Mouse (Mus musculus): ENCODE data around the gene Miga2. TPM values are rescaled to one million over a fixed set of nuclear protein-coding genes. Genes with fewer than 3 reads are reported as not detected.

The Miga2 gene
- polyA plus RNA-seq, 1 experiment from 2014 or later: 32.6 TPM

DNA sequence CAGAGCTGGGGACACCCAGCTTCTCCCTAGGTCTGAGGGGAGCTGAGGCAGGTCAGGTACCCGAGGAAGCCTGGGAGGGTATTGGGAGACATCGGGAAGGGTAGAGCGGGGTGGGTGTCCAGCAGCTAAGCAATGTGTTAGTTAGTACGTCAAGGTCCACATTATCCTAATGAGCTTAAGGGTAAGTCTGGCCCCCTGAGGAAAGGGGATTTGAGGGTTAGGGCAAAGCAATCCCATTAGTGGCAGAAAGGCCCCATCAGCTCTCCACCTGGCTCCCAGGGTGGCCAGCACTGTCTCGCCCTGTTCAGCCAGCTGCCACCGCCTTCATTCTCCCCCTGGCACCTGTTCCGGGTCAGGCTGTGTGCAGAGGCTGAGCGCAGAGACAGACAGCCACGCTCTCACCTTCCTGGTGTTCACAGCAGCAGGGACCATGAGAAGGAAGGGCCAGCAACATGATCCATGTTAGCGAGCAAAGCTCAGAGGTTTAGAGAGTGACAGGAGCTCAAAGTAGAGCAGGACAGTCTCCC, 34.0 kb downstream of the Miga2 start:
- 84% methylated on average over 10 of the region's 10 CpGs for WGBS

DNA sequence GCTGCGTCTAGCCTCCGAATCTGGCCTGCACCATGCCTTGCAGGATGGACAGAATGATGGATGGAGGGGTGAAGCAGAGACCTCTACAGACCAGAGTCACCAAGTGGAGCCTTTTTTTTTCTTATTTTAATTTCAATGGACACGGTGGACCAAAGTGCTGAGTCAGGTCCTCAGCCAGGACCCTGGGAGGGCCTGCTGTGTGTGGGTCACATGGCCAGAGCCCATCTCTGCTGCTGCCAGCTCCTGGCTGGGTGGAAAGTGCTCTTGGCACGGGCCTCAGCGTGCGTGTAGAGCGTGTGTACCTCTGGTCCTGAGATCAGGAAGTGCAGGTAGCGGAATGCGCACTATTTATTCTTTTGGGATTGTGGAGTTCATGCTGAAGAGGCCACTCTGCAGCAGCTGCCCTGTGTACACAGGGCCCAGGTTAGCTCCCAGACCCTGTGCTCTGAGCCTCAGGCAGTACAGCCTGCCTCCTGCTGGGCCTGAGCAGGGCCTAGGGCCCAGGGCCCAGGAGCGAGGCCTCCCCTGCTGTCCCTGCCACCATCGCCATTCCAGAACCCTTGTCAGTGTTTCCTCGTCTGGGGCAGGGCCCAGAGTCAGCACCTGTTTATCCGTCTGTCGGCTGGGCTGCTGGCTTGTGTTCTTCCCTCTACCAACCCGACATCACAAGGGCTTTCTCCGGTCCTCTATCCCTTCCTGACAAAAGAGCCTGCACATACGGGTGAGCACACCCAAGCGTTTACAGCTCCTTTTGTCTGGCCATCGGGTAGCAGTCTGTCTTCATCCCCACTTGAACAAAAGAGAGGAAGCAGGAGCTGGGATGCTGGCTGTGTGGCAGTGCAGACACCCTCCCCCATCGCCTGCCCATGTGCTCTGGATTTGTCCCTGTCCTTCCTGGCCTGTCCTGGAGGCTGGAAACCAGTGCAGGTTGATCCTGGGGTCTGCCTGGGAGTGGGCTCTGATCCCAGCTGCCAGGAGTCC, 35.4 kb downstream of the Miga2 start:
- 60% methylated on average over 20 of the region's 20 CpGs for WGBS
- Histone ChIP-seq H3K36me3 (peaks cover 68% of the 10 kb centered on the region), H3K4me1 (replicated peaks) (peaks cover 12% of the 10 kb centered on the region), H3K4me3 (no peak overlapping the region), H3K27ac (peak overlapping the region; percentile 82), H3K4me2 (no peak overlapping the region), H3K9me3 (replicated peaks) (no peaks in the 10 kb centered on the region), H3K9ac (0 out of 2 replicates have a peak overlapping the region, but pooled peaks have one; percentile 32), H3K27me3 (no peaks in the 10 kb centered on the region)
- ATAC-seq (replicated peaks; ENCODE audit: insufficient number of reproducible peaks, insufficient read depth, low FRiP score, low read depth): peak; percentile 56

More for the DNA sequence above, 34.0 kb downstream of the Miga2 start:
- Histone ChIP-seq H3K4me1 (replicated peaks) (peaks cover 26% of the 10 kb centered on the region), H3K36me3 (peaks cover 57% of the 10 kb centered on the region; the same call in 1 of the 2 replicates), H3K27me3 (no peaks in the 10 kb centered on the region), H3K9ac (no peak overlapping the region), H3K4me3 (no peak overlapping the region), H3K9me3 (replicated peaks) (no peaks in the 10 kb centered on the region), H3K27ac (no peak overlapping the region), H3K4me2 (no peak overlapping the region)
- no peak for ATAC-seq (replicated peaks; ENCODE audit: insufficient number of reproducible peaks, insufficient read depth, low FRiP score, low read depth)

DNA sequence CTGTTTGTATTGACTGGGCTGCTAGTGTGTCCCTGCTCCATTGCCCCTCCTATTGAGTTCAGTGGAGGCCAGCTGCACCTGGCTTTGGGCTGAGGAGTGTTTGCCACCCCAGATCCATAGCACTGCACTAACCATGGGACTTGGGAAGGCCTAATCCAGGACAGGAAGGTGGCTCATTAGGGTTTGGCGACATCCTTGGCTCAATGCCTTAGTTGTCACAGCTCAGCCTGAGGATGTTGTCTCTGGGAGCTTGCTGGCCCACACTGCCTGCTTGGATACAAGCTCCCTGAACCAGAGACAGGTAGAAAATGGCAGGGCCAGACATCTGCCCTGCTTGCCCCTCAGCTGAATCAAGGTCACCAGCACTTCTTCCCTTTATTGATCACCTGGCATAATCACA, 37.5 kb downstream of the Miga2 start:
- Histone ChIP-seq H3K4me3 (no peak overlapping the region), H3K4me1 (replicated peaks) (peaks cover 12% of the 10 kb centered on the region), H3K4me2 (no peak overlapping the region), H3K27ac (no peak overlapping the region), H3K9me3 (replicated peaks) (no peaks in the 10 kb centered on the region), H3K36me3 (peaks cover 79% of the 10 kb centered on the region), H3K27me3 (no peaks in the 10 kb centered on the region), H3K9ac (no peak overlapping the region)
- no peak for ATAC-seq (replicated peaks; ENCODE audit: insufficient number of reproducible peaks, insufficient read depth, low FRiP score, low read depth)
- 57% methylated on average over 1 of the region's 1 CpGs for WGBS

DNA sequence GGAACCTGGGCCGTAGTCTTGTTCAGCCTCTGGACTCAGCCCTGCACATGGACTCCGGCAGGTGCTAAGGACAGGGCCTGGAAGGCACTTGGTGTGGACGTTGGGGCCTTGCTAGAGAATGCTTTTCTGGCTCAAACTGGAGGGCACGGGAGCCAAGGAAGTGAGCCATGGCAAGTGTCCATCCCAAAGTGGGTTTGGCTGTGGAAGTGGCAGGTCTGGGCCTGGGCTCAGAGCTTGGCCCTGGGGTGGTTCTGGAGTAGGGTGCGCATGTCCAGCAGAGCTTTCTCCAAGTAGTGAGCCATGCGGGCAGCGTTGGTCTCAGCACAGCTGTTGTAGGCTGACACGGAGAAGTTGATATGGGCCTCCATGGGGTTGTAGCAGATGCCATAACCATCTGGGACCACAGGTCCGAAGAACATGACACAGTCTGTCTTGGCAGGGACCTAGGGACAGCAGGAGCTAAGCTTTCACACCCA, 38.4 kb downstream of the Miga2 start:
- no peak overlapping the region for H3K4me2 ChIP-seq
- H3K27me3 ChIP-seq: no peaks in the 10 kb centered on the region
- H3K9ac ChIP-seq: no peak overlapping the region
- no peak overlapping the region for H3K4me3 ChIP-seq
- no peak for ATAC-seq (replicated peaks; ENCODE audit: insufficient number of reproducible peaks, insufficient read depth, low FRiP score, low read depth)
- H3K27ac ChIP-seq: no peak overlapping the region
- peaks cover 12% of the 10 kb centered on the region for H3K4me1 ChIP-seq (replicated peaks)
- peaks cover 73% of the 10 kb centered on the region for H3K36me3 ChIP-seq
- WGBS: 88% methylated on average over 9 of the region's 9 CpGs
- no peaks in the 10 kb centered on the region for H3K9me3 ChIP-seq (replicated peaks)

DNA sequence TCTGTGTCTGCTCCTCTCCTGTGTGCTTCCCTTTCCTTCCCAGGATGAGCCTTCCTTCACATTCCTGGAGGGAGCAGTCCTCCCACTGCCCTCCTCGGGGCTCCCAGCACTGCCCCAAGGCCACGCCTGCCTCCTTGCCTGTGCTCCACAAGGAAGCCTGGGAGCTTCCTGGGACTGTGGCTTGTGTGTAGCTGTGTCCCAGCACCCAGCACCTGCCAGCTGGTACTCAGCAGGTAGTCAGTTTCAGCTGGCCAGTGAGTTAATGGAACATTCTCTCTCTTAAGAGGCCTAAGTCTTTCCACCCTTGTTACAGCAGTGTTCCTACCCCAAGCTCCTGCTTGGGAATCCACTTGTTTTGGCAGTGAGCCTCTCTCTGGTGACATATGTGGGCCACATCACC, 38.8 kb downstream of the Miga2 start:
- H3K9me3 ChIP-seq (replicated peaks): no peaks in the 10 kb centered on the region
- H3K4me2 ChIP-seq: no peak overlapping the region
- ATAC-seq (replicated peaks; ENCODE audit: insufficient number of reproducible peaks, insufficient read depth, low FRiP score, low read depth): no peak
- H3K27me3 ChIP-seq: no peaks in the 10 kb centered on the region
- H3K4me1 ChIP-seq (replicated peaks): peaks cover 12% of the 10 kb centered on the region
- H3K36me3 ChIP-seq: peaks cover 70% of the 10 kb centered on the region
- no peak overlapping the region for H3K27ac ChIP-seq
- no peak overlapping the region for H3K4me3 ChIP-seq
- H3K9ac ChIP-seq: no peak overlapping the region
- WGBS: 69% methylated on average over 2 of the region's 2 CpGs

DNA sequence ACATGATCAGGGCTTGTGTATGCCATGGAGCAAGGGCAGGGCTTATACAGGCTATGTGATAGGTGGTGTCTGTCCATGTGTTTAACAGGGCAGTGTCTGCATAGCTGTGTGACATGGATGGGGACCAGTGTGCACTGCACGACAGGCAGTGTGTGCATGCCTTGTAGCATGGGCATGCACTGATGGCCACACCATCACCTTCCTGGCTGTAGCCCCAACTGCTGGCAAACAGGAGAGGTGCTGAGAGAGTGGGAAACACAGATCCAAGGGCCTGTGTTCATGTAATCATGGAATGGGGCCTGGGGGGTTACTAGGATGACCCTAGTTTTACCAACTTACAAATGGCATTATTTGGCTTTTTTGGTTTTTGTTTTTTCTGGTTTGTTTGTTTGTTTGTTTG, 39.8 kb downstream of the Miga2 start:
- H3K4me1 ChIP-seq (replicated peaks): peaks cover 16% of the 10 kb centered on the region
- no peak overlapping the region for H3K9ac ChIP-seq
- no peaks in the 10 kb centered on the region for H3K27me3 ChIP-seq
- WGBS: 84% methylated on average over 1 of the region's 1 CpGs
- H3K4me2 ChIP-seq: no peak overlapping the region
- peaks cover 74% of the 10 kb centered on the region for H3K36me3 ChIP-seq
- no peak for ATAC-seq (replicated peaks; ENCODE audit: insufficient number of reproducible peaks, insufficient read depth, low FRiP score, low read depth)
- no peaks in the 10 kb centered on the region for H3K9me3 ChIP-seq (replicated peaks)
- H3K4me3 ChIP-seq: no peak overlapping the region
- H3K27ac ChIP-seq: no peak overlapping the region

DNA sequence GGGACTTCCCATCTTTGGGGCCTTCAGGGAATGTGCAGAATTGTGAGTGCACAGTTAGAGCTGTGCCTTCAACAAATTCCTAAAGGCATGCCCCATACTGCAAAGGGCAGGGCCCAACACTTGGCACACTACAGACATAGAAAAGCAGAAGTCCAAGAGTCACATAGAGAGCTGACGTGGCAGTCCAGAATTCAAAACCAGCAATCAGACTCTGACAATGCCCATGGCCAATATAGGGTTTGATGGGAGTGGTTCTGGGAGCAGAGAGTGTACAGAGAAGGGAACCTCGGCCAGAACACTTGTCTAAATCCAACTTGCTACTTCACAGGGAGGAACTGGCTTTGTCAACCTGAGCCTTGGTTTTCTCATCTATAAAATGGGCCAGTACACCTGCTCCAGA, 43.2 kb downstream of the Miga2 start:
- H3K4me3 ChIP-seq: no peak overlapping the region
- no peak overlapping the region for H3K9ac ChIP-seq
- 88% methylated on average over 2 of the region's 2 CpGs for WGBS
- H3K27ac ChIP-seq: no peak overlapping the region
- no peaks in the 10 kb centered on the region for H3K27me3 ChIP-seq
- H3K4me2 ChIP-seq: no peak overlapping the region
- H3K36me3 ChIP-seq: peaks cover 73% of the 10 kb centered on the region
- ATAC-seq (replicated peaks; ENCODE audit: insufficient number of reproducible peaks, insufficient read depth, low FRiP score, low read depth): no peak
- H3K4me1 ChIP-seq (replicated peaks): peaks cover 29% of the 10 kb centered on the region
- H3K9me3 ChIP-seq (replicated peaks): no peaks in the 10 kb centered on the region

DNA sequence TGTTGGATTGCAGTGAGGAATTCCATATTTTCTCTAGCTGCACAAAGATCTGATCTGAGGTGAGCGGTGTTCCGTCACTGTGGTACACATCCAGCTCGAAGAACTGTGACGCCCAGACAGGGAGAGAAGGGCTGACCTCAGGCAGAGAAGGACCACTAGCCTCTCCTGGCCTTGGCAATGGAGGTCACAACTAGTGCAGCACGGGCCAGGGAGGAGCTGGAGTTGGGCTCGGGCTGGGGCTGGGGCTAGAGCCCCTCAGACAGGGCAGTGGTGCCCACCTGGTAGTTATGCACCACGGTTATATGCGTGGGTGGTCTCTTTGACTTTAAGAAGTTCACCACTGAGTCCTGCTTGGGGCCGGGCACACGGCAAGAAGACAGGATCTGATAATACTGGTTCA, 43.7 kb downstream of the Miga2 start:
- Histone ChIP-seq H3K4me1 (replicated peaks) (peaks cover 33% of the 10 kb centered on the region), H3K4me2 (no peak overlapping the region), H3K36me3 (peaks cover 68% of the 10 kb centered on the region), H3K4me3 (no peak overlapping the region), H3K27ac (no peak overlapping the region), H3K27me3 (no peaks in the 10 kb centered on the region), H3K9ac (no peak overlapping the region), H3K9me3 (replicated peaks) (no peaks in the 10 kb centered on the region)
- WGBS: 86% methylated on average over 10 of the region's 10 CpGs
- ATAC-seq (replicated peaks; ENCODE audit: insufficient number of reproducible peaks, insufficient read depth, low FRiP score, low read depth): no peak

DNA sequence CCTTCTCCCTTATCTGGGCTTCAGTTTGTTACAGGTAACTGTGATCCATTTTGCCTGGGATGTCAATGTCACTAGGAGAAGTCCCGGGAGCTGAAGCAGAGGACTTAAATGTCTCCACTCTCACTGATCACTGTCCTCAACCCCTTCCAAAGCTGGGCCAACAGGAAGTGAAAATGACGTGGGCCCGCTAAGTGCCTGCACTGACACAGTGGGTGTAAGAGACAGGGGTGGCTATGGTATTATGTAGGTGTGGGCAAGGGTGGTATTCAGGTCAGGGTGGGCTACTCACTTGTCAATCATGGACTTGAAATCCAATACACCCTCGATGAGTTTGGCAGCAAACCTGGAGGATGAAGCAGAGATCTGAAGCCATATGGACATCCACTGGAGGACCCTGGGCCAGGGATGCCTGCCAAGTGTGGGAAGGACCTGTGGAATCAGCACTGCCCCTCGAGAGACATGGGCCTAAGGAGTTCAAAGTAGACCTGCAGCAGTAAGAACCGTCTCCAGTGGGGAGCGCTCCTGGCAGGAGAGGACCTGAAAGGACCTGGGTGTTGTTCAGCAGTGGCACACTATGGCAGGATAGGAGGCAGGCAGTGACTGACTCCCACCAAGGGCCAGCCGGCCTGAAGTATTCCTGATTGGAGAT, 44.5 kb downstream of the Miga2 start:
- peak overlapping the region; percentile 81; the same call in 1 of the 2 replicates for H3K27ac ChIP-seq
- H3K9ac ChIP-seq: 0 out of 2 replicates have a peak overlapping the region, but pooled peaks have one; percentile 17
- no peak overlapping the region for H3K4me2 ChIP-seq
- H3K27me3 ChIP-seq: no peaks in the 10 kb centered on the region
- no peak overlapping the region for H3K4me3 ChIP-seq
- peaks cover 60% of the 10 kb centered on the region for H3K36me3 ChIP-seq
- ATAC-seq (replicated peaks; ENCODE audit: insufficient number of reproducible peaks, insufficient read depth, low FRiP score, low read depth): no peak
- H3K9me3 ChIP-seq (replicated peaks): no peaks in the 10 kb centered on the region
- WGBS: 81% methylated on average over 8 of the region's 8 CpGs
- peaks cover 39% of the 10 kb centered on the region for H3K4me1 ChIP-seq (replicated peaks)

DNA sequence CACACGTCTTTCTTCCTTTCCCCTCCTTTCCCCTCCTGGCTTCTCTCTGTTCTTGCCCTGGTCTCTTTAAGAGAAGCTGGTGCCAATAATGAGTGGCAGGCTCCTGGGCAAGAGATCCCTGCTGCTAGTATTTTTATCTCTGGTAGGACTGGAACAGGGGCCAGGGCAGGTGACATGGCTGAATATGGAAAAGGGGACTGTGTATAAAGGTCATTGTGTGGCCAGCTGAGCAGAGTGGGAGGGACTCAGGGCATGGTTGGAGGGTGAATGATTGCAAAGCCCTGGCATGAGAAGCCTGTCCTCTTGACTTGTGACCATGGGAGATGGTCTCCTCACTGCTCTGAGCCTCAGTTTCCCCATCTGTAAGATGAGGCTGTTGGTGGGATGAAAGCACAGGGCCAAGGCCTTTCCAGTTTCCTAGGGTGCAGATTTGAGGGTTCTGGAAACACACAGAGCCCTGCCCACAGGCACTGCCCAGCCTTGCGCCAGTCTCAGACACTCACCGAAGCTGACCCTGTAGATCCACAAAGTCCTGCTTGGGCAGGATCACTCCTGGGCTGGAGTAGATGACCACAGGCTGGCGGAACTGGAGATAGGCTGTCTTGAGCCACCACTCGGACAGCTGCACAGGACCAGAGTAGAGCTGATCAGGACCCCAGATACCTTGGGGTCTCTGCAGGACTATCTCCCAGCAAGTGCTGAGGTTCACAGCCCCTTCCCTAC, 45.6 kb downstream of the Miga2 start:
- H3K4me1 ChIP-seq (replicated peaks): peaks cover 50% of the 10 kb centered on the region
- H3K36me3 ChIP-seq: peaks cover 53% of the 10 kb centered on the region
- no peaks in the 10 kb centered on the region for H3K27me3 ChIP-seq
- 72% methylated on average over 5 of the region's 5 CpGs for WGBS
- 0 out of 2 replicates have a peak overlapping the region, but pooled peaks have one; percentile 10 for H3K4me2 ChIP-seq
- H3K9me3 ChIP-seq (replicated peaks): no peaks in the 10 kb centered on the region
- peak overlapping the region; percentile 81 for H3K27ac ChIP-seq
- H3K4me3 ChIP-seq: no peak overlapping the region
- H3K9ac ChIP-seq: no peak overlapping the region
- peak; percentile 81 for ATAC-seq (replicated peaks; ENCODE audit: insufficient number of reproducible peaks, insufficient read depth, low FRiP score, low read depth)
